Mouse (Mus musculus) lung, adult 2 months (tissue): ENCODE results near the gene Mdga1.

Experiments used
- CTCF ChIP-seq: fragments of 200-500 bp; IDR thresholded peaks from 2 replicates; pipeline ENCODE4 v1.5.1; 2011; ENCODE audit warnings: mild to moderate bottlenecking, low read length, control low read depth; ENCODE audit not compliant: insufficient read depth
- POLR2A ChIP-seq: fragments of 200-500 bp; IDR thresholded peaks from 2 replicates; pipeline ENCODE4 v1.6.1; 2011; ENCODE audit warnings: low read depth, mild to moderate bottlenecking, control low read depth, low read length, borderline replicate concordance; ENCODE audit errors: extremely low read depth

GRCm38 (mm10) chr17:29998566-29999295 lies 28.8 kb upstream of the Mdga1 start:
- no peak for TF ChIP-seq POLR2A
- no peak for TF ChIP-seq CTCF
